Mouse (Mus musculus): ENCODE results near the gene Dlk2.

The Dlk2 gene

GRCm38 (mm10) chr17:46273803-46274236 is 23.4 kb upstream of the Dlk2 start:
- no peak for DNase-seq (ENCODE audit: low read depth)

GRCm38 (mm10) chr17:46274465-46274864 is 22.8 kb upstream of the Dlk2 start:
- DNase-seq (ENCODE audit: low read depth), result no peak

GRCm38 (mm10) chr17:46275034-46275433 is 22.2 kb upstream of the Dlk2 start:
- no peak for DNase-seq (ENCODE audit: low read depth)

- no peak for DNase-seq (ENCODE audit: low read depth)
These were observed 21.7 kb upstream of the Dlk2 start for GRCm38 (mm10) chr17:46275506-46275905.

- no peak for DNase-seq (ENCODE audit: low read depth)
These were observed 19.6 kb upstream of the Dlk2 start for GRCm38 (mm10) chr17:46277586-46277985.

- no peak for DNase-seq (ENCODE audit: low read depth)
These were observed 19.0 kb upstream of the Dlk2 start for GRCm38 (mm10) chr17:46278011-46278765.

GRCm38 (mm10) chr17:46282483-46283123 is 14.6 kb upstream of the Dlk2 start, which contains the start of gene Tjap1:
TSS of gene Tjap1 (minus strand) at chr17:46283026.
- peak; percentile 64 for DNase-seq (ENCODE audit: low read depth)

GRCm38 (mm10) chr17:46283140-46283539 is 14.1 kb upstream of the Dlk2 start:
- DNase-seq (ENCODE audit: low read depth), result no peak

- DNase-seq (ENCODE audit: low read depth), result no peak
These were observed 13.3 kb upstream of the Dlk2 start for GRCm38 (mm10) chr17:46283911-46284310.

- no peak for DNase-seq (ENCODE audit: low read depth)
These were observed 12.6 kb upstream of the Dlk2 start for GRCm38 (mm10) chr17:46284653-46285052.

- DNase-seq (ENCODE audit: low read depth), result no peak
These were observed 11.8 kb upstream of the Dlk2 start for GRCm38 (mm10) chr17:46285407-46285806.

- DNase-seq (ENCODE audit: low read depth), result no peak
These were observed 9.5 kb upstream of the Dlk2 start for GRCm38 (mm10) chr17:46287678-46288095.

GRCm38 (mm10) chr17:46296601-46297000 is 620 bp upstream of the Dlk2 start:
- no peak for DNase-seq (ENCODE audit: low read depth)

GRCm38 (mm10) chr17:46297028-46297363 is 225 bp upstream of the Dlk2 start:
- no peak for DNase-seq (ENCODE audit: low read depth)

- DNase-seq (ENCODE audit: low read depth), result peak; percentile 46
These were observed 1.1 kb downstream of the Dlk2 start for GRCm38 (mm10) chr17:46298220-46298913.

- DNase-seq (ENCODE audit: low read depth), result no peak
These were observed 4.7 kb downstream of the Dlk2 start for GRCm38 (mm10) chr17:46301892-46302291.

- no peak for DNase-seq (ENCODE audit: low read depth)
These were observed 7.0 kb downstream of the Dlk2 start for GRCm38 (mm10) chr17:46304184-46304583.

GRCm38 (mm10) chr17:46306956-46307355 is 9.7 kb downstream of the Dlk2 start:
- DNase-seq (ENCODE audit: low read depth), result no peak

GRCm38 (mm10) chr17:46309835-46310234 is 12.6 kb downstream of the Dlk2 start:
- DNase-seq (ENCODE audit: low read depth), result no peak

GRCm38 (mm10) chr17:46310515-46310914 is 13.3 kb downstream of the Dlk2 start:
- DNase-seq (ENCODE audit: low read depth), result no peak

GRCm38 (mm10) chr17:46313135-46313715 is 16.0 kb downstream of the Dlk2 start:
- DNase-seq (ENCODE audit: low read depth), result no peak

- DNase-seq (ENCODE audit: low read depth), result no peak
These were observed 18.6 kb downstream of the Dlk2 start for GRCm38 (mm10) chr17:46315813-46316212.

GRCm38 (mm10) chr17:46320492-46320891 is 23.3 kb downstream of the Dlk2 start:
- DNase-seq (ENCODE audit: low read depth), result no peak

All from c-Kit-positive CD71-positive TER-119-negative erythroid progenitor cells, embryonic 14.5 days (primary cell).